Mouse (Mus musculus) testis, adult 2 months (tissue): Measurements from ENCODE around the gene Tspan9.

Source experiments
- CTCF ChIP-seq: fragments of 200-500 bp; IDR thresholded peaks from 2 replicates; pipeline ENCODE4 v1.5.1; 2012; ENCODE audit warnings: low read depth, mild to moderate bottlenecking, inconsistent platforms, low read length, moderate library complexity; ENCODE audit not compliant: control insufficient read depth, insufficient read depth, insufficient replicate concordance
- POLR2A ChIP-seq: fragments of 200-500 bp; IDR thresholded peaks from 2 replicates; pipeline ENCODE4 v1.6.1; 2012; ENCODE audit warnings: low read depth, mild to moderate bottlenecking, inconsistent platforms, low read length, moderate library complexity; ENCODE audit not compliant: control insufficient read depth

DNA sequence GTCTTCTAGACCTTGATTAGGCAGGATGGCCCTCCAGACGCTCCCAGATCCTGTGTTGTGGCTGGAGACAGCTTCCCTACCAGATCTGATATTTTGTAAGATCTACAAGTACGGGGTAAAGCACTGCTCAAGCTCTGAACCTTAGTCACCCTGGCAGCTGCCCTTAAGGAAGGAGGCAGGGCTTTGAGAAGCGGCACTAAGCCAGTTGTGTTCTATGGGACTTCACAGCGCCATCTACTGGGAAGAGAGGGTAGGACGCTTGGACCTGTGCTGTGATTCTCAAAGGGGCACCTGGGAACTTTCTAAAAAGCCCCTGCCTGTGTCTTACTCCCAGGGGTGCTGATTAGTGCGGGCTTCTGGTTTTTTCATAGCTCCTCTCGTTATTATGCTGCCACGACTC lies 222.7 kb downstream of the Tspan9 start:
- TF ChIP-seq POLR2A (no peak), CTCF (peak; percentile 90)
